Mouse (Mus musculus): Measurements from ENCODE around the gene C8g. TPM values are rescaled to one million over a fixed set of nuclear protein-coding genes. Genes with fewer than 3 reads are reported as not detected.

Gene C8g
- polyA plus RNA-seq, 1 experiment from 2014 or later: 9.5 TPM

DNA sequence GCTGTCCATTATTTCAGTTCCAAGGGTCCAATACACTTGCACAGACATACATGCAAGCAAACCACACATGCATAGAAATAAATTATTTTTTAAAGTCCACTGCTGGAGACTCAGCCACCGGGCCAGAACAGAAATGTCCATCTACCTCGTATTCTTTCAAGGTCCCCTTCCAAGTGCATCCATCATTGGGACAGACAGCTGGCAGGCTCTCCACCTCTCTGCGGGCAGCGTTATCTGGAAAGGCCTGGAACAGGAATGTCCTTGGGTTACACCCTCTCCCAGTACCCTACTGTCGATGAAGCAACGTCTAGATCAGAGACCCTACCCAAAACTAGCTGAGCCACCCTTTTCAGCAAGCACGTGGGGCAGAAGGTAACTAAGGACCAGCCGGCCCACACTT, 35.0 kb upstream of the C8g start:
- Histone ChIP-seq H3K27ac (ENCODE audit: low read length) (no peak overlapping the region), H3K4me3 (replicated peaks; ENCODE audit: low read length) (no peak overlapping the region), H3K27me3 (ENCODE audit: control insufficient read depth, insufficient read depth, low read length) (no peaks in the 10 kb centered on the region), H3K4me1 (ENCODE audit: control insufficient read depth, insufficient read depth, low read length) (no peaks in the 10 kb centered on the region), H3K9ac (ENCODE audit: low read length) (no peak overlapping the region), H3K4me2 (ENCODE audit: low read depth, low read length) (no peak overlapping the region), H3K9me3 (replicated peaks; ENCODE audit: control insufficient read depth, low read length) (no peaks in the 10 kb centered on the region), H3K36me3 (ENCODE audit: control insufficient read depth, insufficient read depth, low read length) (no peaks in the 10 kb centered on the region)
- ATAC-seq (ENCODE audit: insufficient read depth, low FRiP score): no peak
- 72% methylated on average over 8 of the region's 8 CpGs for WGBS

DNA sequence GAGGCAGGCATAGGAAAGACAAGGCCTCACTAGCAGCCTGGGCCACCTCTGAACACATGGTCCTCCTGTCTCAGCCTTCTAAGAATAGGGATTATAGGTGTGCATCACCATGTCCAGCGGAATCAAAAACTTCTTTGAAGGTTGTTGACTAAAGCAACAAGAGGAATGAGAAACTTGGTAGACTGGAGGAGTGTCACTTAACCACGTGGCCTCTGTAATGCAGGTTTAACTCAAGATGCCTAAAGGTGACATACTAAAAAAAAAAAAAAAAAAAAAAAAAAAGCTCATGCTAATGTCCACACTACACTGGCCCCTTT, 33.3 kb upstream of the C8g start:
- no peaks in the 10 kb centered on the region for H3K36me3 ChIP-seq (ENCODE audit: control insufficient read depth, insufficient read depth, low read length)
- WGBS: 99% methylated on average over 2 of the region's 2 CpGs

DNA sequence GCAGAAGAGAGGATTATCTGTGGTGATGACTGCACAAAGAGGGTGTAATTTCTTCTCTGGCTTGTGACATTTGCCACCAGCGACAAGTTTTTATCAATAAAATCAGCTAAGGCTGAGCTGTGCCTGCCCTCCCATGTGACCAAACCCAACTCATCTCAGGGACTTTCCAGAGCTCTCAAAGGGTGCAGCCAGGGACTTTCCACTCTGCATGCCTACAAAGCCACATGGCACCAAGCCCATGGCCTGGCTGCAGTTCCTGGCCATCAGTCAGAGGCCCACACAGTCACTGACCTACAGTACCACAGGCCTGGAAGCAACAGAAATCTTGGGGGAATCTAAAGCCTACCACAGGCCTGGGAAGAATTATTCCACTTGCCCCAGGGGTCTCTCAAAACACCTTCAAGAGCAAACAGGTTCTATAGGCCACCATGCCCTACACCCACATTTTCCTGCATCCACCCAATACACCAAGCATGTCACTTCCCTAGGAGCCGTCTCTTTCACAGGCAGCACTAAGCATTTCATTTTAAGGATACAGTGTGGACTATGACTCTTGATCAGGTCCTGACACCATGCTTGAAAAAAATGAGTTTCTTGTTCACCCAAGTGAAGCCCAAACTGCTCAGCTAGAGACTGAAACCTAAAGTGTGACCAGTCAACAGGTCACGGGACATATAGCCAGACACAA, 32.8 kb upstream of the C8g start:
- Histone ChIP-seq H3K4me2 (ENCODE audit: low read depth, low read length) (no peak overlapping the region), H3K27ac (ENCODE audit: low read length) (no peak overlapping the region), H3K4me1 (ENCODE audit: control insufficient read depth, insufficient read depth, low read length) (no peaks in the 10 kb centered on the region), H3K36me3 (ENCODE audit: control insufficient read depth, insufficient read depth, low read length) (0 out of 2 replicates have a peak, but pooled peaks cover under 1% of the 10 kb centered on the region), H3K9me3 (replicated peaks; ENCODE audit: control insufficient read depth, low read length) (no peaks in the 10 kb centered on the region), H3K9ac (ENCODE audit: low read length) (no peak overlapping the region), H3K4me3 (replicated peaks; ENCODE audit: low read length) (no peak overlapping the region), H3K27me3 (ENCODE audit: control insufficient read depth, insufficient read depth, low read length) (no peaks in the 10 kb centered on the region)
- WGBS: 84% methylated on average over 3 of the region's 3 CpGs
- peak; percentile 37; the same call in 1 of the 2 replicates for ATAC-seq (ENCODE audit: insufficient read depth, low FRiP score)

More for the DNA sequence above, 33.3 kb upstream of the C8g start:
- H3K4me3 ChIP-seq (replicated peaks; ENCODE audit: low read length): no peak overlapping the region
- H3K9me3 ChIP-seq (replicated peaks; ENCODE audit: control insufficient read depth, low read length): no peaks in the 10 kb centered on the region
- no peak for ATAC-seq (ENCODE audit: insufficient read depth, low FRiP score)
- no peak overlapping the region for H3K27ac ChIP-seq (ENCODE audit: low read length)
- H3K4me1 ChIP-seq (ENCODE audit: control insufficient read depth, insufficient read depth, low read length): no peaks in the 10 kb centered on the region
- no peaks in the 10 kb centered on the region for H3K27me3 ChIP-seq (ENCODE audit: control insufficient read depth, insufficient read depth, low read length)
- no peak overlapping the region for H3K9ac ChIP-seq (ENCODE audit: low read length)
- H3K4me2 ChIP-seq (ENCODE audit: low read depth, low read length): no peak overlapping the region

DNA sequence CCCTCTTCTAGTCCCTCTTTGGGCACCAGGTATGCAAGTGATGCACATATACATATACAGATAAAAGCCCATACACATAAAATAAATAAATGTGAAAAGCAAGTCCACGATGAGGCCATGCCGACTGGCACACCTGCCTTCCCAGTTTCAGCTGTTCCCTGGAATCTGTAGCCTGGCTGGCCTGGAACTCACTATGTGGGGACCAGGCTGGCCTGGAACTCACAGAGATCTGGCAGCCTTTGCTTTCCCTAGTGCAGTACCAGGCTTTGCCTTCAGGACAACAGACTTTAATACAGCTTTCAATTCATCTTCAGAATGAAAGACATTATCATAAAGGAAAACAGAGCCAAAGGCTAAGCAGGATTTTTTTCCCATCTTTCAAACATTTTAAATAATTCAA, 32.2 kb upstream of the C8g start:
- Histone ChIP-seq H3K4me3 (replicated peaks; ENCODE audit: low read length) (no peak overlapping the region), H3K9ac (ENCODE audit: low read length) (no peak overlapping the region), H3K27me3 (ENCODE audit: control insufficient read depth, insufficient read depth, low read length) (no peaks in the 10 kb centered on the region), H3K4me1 (ENCODE audit: control insufficient read depth, insufficient read depth, low read length) (no peaks in the 10 kb centered on the region), H3K36me3 (ENCODE audit: control insufficient read depth, insufficient read depth, low read length) (peaks cover 6% of the 10 kb centered on the region; the same call in 1 of the 2 replicates), H3K27ac (ENCODE audit: low read length) (no peak overlapping the region), H3K4me2 (ENCODE audit: low read depth, low read length) (no peak overlapping the region), H3K9me3 (replicated peaks; ENCODE audit: control insufficient read depth, low read length) (no peaks in the 10 kb centered on the region)
- ATAC-seq (ENCODE audit: insufficient read depth, low FRiP score): no peak
- WGBS: 89% methylated on average over 2 of the region's 2 CpGs

DNA sequence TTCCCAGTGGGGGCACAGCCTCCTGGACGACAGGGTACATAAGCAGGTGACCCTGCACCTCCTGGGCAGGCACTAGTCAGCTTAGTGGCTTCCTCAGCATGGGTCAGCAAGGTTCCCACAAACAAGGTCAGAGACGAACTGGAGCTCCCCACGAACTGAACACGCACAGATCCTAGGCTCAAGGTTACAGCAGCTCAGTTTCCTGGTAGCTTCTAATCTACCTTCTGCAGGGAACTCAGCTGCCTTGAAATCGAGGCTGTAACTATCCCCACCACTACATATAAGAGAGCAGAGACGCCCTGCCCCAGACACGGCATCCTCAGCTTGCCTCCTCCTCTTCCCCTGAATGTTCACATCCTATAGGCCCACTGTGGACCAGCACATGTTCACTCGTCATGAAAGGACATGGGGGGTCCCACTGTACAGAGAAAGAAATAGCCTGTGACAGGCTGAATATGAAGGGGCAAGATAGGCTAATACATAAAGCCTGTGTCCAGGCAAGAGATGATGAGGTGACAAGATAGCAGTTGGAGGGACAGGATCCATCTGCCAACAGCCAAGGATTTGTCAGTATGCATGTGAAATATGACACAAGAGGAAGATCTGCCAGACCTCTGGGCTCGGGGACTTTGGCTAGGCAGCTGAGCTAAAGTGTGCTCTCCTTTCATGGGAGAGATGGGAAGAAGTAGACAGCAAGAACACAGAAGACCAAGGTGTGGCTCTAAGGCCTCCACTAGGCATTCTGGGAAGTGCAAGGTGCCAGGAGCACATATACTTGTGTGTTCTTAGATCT, 25.2 kb upstream of the C8g start:
- H3K4me2 ChIP-seq (ENCODE audit: low read depth, low read length): no peak overlapping the region
- no peaks in the 10 kb centered on the region for H3K27me3 ChIP-seq (ENCODE audit: control insufficient read depth, insufficient read depth, low read length)
- H3K9me3 ChIP-seq (replicated peaks; ENCODE audit: control insufficient read depth, low read length): no peaks in the 10 kb centered on the region
- no peaks in the 10 kb centered on the region for H3K4me1 ChIP-seq (ENCODE audit: control insufficient read depth, insufficient read depth, low read length)
- ATAC-seq (ENCODE audit: insufficient read depth, low FRiP score): no peak
- no peak overlapping the region for H3K9ac ChIP-seq (ENCODE audit: low read length)
- 87% methylated on average over 9 of the region's 9 CpGs for WGBS
- H3K36me3 ChIP-seq (ENCODE audit: control insufficient read depth, insufficient read depth, low read length): peaks cover 44% of the 10 kb centered on the region
- no peak overlapping the region for H3K4me3 ChIP-seq (replicated peaks; ENCODE audit: low read length)
- H3K27ac ChIP-seq (ENCODE audit: low read length): no peak overlapping the region

DNA sequence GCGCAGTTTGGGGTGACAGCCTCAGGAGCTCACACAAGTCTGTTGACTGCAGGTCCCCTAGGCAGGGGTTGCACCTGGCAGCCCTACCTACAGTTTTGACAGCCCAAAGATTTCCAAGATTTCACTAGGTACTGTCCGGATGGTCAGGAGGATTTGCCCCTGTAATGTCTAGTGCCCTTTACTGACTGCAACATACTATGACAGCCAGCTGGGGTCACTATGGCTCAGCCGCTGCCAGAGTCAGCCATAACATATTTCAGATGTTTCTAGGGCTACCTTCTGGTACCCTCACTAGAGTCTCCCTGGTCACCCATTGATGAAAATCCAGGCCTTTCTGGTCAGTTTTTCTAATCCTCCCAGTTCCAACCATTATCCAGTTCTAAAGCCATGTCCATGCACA, 8.4 kb upstream of the C8g start:
- H3K4me3 ChIP-seq (replicated peaks; ENCODE audit: low read length): no peak overlapping the region
- no peaks in the 10 kb centered on the region for H3K36me3 ChIP-seq (ENCODE audit: control insufficient read depth, insufficient read depth, low read length)
- H3K9me3 ChIP-seq (replicated peaks; ENCODE audit: control insufficient read depth, low read length): no peaks in the 10 kb centered on the region
- H3K4me1 ChIP-seq (ENCODE audit: control insufficient read depth, insufficient read depth, low read length): no peaks in the 10 kb centered on the region
- no peak overlapping the region for H3K27ac ChIP-seq (ENCODE audit: low read length)
- no peaks in the 10 kb centered on the region for H3K27me3 ChIP-seq (ENCODE audit: control insufficient read depth, insufficient read depth, low read length)
- no peak overlapping the region for H3K4me2 ChIP-seq (ENCODE audit: low read depth, low read length)
- no peak for ATAC-seq (ENCODE audit: insufficient read depth, low FRiP score)
- H3K9ac ChIP-seq (ENCODE audit: low read length): no peak overlapping the region
- 72% methylated on average over 3 of the region's 3 CpGs for WGBS

DNA sequence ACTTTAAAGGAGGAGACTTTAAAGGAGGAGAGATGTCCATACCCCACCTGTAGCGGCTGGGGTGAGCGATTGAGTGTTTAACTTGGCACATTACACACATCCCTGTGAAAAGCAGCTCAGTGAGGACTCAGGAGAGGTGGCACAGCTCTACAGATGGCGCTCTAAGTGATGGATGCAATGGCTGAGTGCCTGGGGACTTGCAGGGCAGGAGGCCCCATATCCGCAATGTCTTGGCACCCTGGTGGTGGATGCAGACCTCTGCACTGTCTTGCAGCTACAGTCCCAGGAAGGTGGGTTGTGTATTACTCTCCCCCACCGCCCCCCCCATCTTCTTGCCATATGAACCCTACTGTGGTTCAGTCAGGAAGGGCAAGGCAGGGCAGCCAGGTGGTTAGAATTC, 5.4 kb upstream of the C8g start:
- ATAC-seq (ENCODE audit: insufficient read depth, low FRiP score): no peak
- no peak overlapping the region for H3K27ac ChIP-seq (ENCODE audit: low read length)
- no peak overlapping the region for H3K9ac ChIP-seq (ENCODE audit: low read length)
- peaks cover 8% of the 10 kb centered on the region; the same call in 1 of the 2 replicates for H3K36me3 ChIP-seq (ENCODE audit: control insufficient read depth, insufficient read depth, low read length)
- H3K4me2 ChIP-seq (ENCODE audit: low read depth, low read length): no peak overlapping the region
- H3K27me3 ChIP-seq (ENCODE audit: control insufficient read depth, insufficient read depth, low read length): no peaks in the 10 kb centered on the region
- H3K4me3 ChIP-seq (replicated peaks; ENCODE audit: low read length): no peak overlapping the region
- WGBS: 42% methylated on average over 5 of the region's 5 CpGs
- H3K4me1 ChIP-seq (ENCODE audit: control insufficient read depth, insufficient read depth, low read length): peaks cover 6% of the 10 kb centered on the region
- H3K9me3 ChIP-seq (replicated peaks; ENCODE audit: control insufficient read depth, low read length): no peaks in the 10 kb centered on the region

DNA sequence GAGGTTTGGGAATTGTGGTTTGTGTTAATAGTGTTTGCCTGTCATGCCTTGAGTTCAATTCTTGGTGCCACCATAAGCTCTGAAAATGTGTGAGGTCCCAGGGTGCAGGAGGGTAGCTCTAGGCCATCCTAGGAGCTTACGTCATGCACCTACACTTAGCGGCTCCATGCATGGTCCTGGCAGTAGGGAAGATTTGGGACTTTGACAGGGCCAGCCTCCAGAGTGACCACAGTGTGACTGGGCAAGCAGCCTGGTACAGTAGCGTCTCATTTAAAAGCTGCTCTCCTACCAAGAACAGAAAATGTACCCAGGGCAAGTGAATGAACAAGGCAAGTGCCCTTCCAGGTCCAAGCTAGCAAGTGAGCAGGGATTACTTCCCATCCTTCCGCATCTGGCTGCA, 4.3 kb upstream of the C8g start:
- ATAC-seq (ENCODE audit: insufficient read depth, low FRiP score): no peak
- Histone ChIP-seq H3K9me3 (replicated peaks; ENCODE audit: control insufficient read depth, low read length) (no peaks in the 10 kb centered on the region), H3K36me3 (ENCODE audit: control insufficient read depth, insufficient read depth, low read length) (peaks cover 8% of the 10 kb centered on the region; the same call in 1 of the 2 replicates), H3K4me2 (ENCODE audit: low read depth, low read length) (no peak overlapping the region), H3K27ac (ENCODE audit: low read length) (no peak overlapping the region), H3K9ac (ENCODE audit: low read length) (no peak overlapping the region), H3K4me3 (replicated peaks; ENCODE audit: low read length) (no peak overlapping the region), H3K4me1 (ENCODE audit: control insufficient read depth, insufficient read depth, low read length) (peaks cover 15% of the 10 kb centered on the region), H3K27me3 (ENCODE audit: control insufficient read depth, insufficient read depth, low read length) (no peaks in the 10 kb centered on the region)
- 89% methylated on average over 4 of the region's 4 CpGs for WGBS

DNA sequence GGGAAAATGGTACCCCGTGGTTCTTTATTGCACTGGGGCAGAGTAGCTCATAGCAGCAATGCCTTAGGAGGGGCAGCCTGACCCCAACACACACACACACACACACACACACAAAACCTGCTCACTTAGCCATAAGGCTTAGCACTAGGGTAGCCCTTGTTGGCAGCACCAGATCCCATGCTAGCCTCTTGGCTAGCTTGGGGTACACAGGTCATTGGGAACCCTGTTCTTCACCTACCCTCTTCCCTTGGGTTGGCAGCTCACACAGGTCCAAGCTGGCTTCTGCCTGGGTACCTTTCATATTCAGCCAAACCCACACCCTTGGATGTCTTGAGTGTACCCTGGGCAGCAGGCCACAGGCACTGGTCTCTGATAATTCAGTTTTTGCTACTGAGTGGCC, 3.5 kb upstream of the C8g start:
- Histone ChIP-seq H3K9me3 (replicated peaks; ENCODE audit: control insufficient read depth, low read length) (no peaks in the 10 kb centered on the region), H3K36me3 (ENCODE audit: control insufficient read depth, insufficient read depth, low read length) (peaks cover 8% of the 10 kb centered on the region; the same call in 1 of the 2 replicates), H3K27me3 (ENCODE audit: control insufficient read depth, insufficient read depth, low read length) (no peaks in the 10 kb centered on the region), H3K27ac (ENCODE audit: low read length) (no peak overlapping the region), H3K4me1 (ENCODE audit: control insufficient read depth, insufficient read depth, low read length) (peaks cover 18% of the 10 kb centered on the region), H3K9ac (ENCODE audit: low read length) (no peak overlapping the region), H3K4me3 (replicated peaks; ENCODE audit: low read length) (no peak overlapping the region), H3K4me2 (ENCODE audit: low read depth, low read length) (no peak overlapping the region)
- WGBS: 93% methylated on average over 1 of the region's 1 CpGs
- ATAC-seq (ENCODE audit: insufficient read depth, low FRiP score): no peak
